Mouse (Mus musculus) telencephalon, adult 2 months (tissue): ENCODE results near the gene Grid2.
A peak's percentile ranks its signal among the peaks of the same experiment; 100 is the strongest.
"Not testable (repeated sequence)": the region's sequence is repeated elsewhere in the genome, so short reads cannot be mapped to it uniquely, and the experiment has no call there.

Experiments used
- DNase-seq: peaks from one replicate; pipeline ENCODE4 v3.0.0-alpha.2; 2011; ENCODE audit warnings: low read depth, low spot score

The Grid2 gene

GRCm38 (mm10) chr6:63255826-63256555, at the start of gene Grid2:
Grid2 (plus strand) TSS chr6:63255876.
- DNase-seq = no peak

GRCm38 (mm10) chr6:63250738-63251137, 4.9 kb upstream of the Grid2 start:
- DNase-seq = no peak

GRCm38 (mm10) chr6:63256556-63257405, 1.1 kb downstream of the Grid2 start:
- DNase-seq = no peak

DNA sequence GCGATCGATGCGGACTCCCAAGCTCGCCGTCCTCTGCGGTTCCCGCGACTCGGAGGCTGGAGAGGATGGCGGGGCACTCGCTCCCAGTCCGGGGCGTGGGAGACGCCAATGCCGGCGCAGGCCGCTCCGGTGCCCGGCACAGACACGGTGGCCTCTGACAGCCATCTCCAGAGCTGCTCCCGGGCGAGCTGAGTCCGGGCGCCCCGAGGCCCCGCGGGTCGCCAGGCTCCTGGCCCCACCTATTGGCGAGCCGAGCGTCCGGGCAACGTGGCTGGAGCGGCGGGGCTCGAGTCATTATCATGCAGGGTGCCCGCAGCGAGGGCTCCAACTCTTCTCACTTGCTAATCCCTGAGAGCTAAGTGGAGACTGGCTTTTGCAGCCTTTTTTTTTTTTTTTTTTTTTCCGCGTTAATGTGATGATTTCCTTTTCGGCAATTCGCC, 1.8 kb downstream of the Grid2 start:
- no peak for DNase-seq

GRCm38 (mm10) chr6:63257876-63258275, 2.2 kb downstream of the Grid2 start:
- DNase-seq = no peak

DNA sequence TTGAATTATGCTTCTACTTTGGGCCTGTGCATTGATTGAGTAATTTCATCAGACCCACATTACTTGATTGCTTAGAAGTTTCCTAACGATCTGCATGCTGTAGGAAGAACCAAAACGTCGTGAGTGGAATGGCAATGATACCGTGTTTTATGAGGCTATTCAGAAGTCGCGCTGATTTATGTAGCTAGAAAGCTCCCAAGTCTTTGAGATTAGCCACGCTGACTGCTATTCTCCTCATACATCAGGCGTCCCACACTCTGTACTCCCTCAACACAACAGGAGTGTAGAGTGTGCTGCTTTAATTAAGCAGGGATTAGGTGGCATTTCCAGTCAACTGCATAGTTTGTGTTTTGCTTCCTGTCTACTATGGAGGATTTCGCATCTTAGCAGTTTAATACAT, 4.1 kb downstream of the Grid2 start:
- DNase-seq = no peak

DNA sequence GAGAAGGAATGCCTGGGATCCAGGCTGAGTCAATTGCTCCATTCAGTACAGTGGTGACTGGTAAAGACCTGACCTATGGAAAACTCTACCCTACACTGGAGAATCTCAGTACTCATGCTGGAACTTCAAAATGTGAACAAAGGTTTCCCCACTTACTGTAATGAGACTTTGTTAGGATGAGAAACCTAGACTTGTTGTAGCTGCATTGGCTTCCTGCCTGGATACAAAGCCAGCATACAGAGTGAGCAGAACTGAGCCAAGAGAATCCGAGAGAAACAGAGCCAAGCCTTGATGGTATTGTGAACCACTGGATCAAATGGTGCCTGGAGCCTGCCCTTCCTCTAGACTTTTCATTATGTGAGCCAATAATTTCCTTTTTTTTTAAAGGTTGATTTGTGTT, 28.7 kb downstream of the Grid2 start:
- peak; percentile 44 for DNase-seq

DNA sequence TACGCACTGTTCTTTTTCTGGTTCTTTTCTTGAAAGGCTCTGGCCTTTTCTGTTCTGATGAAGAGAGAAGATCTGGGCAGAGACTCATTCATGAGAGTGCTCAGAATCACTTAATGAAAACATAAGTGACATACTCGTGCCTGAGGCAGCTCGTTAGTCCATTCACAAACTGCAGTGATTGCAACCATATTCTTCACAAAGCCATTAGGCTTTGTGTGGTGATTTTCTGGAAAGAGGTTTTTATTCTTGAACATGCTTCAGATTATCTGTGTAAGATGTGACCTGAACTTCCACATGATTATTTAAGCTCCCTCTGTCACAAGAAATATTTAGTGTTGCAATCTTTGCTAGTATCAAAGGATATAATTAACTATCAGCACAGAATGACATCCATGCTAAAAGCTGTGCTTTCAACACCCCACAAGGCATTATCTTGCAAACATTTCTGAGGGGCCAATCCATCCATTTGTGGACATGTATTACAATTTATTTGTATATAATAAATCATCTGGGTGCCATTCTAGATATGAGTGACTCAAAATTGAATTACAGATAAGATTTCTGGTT, 86.8 kb downstream of the Grid2 start:
- no peak for DNase-seq

DNA sequence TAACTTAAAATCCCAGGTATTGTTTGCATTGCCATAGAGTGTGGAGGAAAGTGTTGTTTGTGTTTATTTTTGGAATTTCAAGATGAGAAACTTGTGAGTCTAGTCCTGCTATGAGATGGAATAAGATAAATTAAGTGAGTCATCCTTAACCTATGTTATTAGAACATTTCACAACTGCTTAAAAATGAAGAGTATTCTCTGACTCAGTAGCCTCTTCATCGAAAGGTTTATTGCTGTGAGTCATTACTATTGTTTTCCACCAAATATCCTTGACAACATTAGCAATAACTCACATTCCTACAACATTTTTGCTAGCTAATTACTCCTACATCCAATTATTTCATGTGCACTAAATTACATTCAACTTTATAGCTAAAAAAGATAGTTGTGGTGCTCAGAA, 91.3 kb downstream of the Grid2 start:
- no peak for DNase-seq

DNA sequence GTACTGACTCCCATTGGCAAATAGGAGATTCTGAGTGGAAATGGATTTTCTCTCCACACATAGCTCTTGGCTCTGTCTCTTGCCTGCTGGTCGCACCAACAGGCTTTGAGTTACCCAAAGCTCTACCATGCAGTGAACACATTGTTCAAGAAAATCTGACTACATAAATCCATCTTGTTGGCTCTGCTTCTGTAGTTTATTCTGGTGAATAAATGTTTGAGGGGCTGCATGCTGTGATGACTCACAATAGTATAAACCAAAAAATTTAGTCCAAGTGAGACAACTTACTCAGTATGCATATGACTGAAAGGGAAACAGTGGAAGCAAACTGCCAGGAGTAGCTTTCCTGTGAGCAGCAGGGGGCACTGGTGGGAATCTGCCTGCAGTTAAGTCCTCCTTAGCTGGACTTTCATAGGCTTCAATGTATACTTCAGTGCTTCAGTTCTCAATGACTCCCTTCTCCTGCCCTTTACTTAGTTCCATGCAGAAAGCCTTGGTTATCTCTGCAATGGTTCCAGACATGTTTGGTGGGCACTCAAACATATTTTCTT, 125.5 kb downstream of the Grid2 start:
- DNase-seq = no peak

DNA sequence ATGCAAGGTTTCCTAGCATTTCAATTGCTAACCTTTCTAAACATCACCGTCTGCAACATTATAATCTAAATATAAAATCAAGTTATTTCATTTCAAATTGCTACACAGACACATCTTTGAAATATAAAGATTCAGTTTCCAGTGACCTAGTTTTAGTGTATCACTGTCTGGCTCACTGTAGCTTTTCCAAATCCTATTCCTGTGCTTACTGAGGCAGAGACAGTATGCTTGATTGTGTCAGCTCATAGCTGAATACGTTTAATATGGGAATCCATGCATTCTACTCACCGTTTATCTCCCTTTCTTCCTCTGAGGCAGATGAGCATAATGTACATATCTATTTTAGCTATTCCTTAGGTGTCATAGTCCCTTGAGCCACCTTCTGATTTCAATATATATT, 146.0 kb downstream of the Grid2 start:
- peak; percentile 10 for DNase-seq

DNA sequence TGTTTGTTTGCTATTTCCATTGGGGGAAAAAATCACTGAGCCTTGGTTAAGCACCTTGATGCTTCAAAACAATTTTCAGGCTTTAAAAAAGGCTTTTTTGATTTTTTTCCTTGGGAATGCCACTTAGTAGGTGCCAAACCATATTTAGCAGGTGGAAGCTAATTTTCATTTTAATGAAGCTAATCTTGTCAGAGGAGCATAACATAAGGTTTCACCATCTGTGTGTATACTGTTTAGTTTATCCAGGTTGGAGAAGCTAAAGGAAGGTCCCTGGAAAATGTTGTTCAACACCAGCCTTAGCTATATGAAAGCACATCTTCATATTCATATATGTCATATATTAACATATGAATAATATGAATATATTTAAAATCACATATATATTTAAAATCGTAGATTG, 161.9 kb downstream of the Grid2 start:
- DNase-seq = no peak

GRCm38 (mm10) chr6:63432751-63433150, 177.1 kb downstream of the Grid2 start:
- DNase-seq = no peak

- DNase-seq = no peak
These were observed 192.5 kb downstream of the Grid2 start for GRCm38 (mm10) chr6:63448175-63448574.

DNA sequence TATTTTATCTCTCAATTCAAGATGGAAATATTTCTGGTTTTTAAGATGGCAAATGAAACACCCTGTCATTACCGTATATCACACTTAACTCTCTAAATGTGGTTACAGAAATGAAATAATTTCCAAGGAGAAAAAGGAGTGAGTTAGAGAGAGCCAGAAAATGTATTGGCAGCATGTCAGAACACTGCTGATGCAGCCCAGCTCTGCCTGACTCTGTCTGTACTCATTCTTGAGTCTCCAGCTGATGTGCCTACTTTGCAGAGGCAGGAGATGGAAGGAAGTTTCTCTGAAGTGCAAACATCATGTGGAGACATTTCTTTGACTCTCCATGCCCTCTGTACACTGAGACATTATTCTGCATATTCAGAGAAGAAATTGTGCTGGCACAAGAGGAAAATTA, 226.5 kb downstream of the Grid2 start:
- peak; percentile 22 for DNase-seq

DNA sequence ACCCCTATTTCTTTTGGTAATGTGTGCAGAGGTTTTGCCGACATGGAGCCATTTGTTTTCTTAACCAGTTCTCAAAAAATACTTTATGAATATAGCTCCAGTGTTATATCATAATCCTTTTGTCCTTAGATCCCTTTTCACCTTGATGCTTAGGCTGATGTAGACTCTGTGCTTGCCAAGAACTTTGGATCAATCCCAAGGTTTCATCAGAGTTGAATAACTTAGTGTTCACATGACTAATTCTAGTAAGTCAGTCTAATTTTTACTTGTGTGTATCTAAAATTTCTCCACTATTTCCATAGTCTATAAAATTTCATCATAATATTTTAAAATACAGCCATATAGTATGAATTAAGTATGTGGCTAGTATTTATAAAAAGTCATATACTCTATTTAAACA, 259.3 kb downstream of the Grid2 start:
- no peak for DNase-seq

- DNase-seq = no peak
These were observed 260.3 kb downstream of the Grid2 start for GRCm38 (mm10) chr6:63515957-63516356.

DNA sequence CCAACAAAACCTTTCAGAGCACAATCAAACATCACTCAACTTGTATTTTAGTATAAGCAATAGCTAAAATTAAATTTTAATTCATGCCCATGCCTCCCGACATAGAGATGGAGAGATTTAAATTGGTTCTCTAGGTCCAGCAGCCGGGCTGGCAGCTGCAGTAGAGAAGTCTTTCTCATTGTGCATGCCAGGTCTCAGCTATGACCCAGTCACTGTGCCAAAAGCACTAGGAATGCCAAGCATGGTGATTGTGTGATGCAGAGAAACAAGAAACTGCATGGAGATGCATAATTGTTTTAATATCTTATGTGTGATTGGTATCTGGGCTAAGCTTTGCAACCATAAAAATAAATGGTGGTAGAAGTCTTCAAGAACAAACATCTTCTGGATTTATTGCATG, 276.1 kb downstream of the Grid2 start:
- no peak for DNase-seq

GRCm38 (mm10) chr6:63532901-63533300, 277.2 kb downstream of the Grid2 start:
- DNase-seq = no peak

- no peak for DNase-seq
These were observed 292.1 kb downstream of the Grid2 start for GRCm38 (mm10) chr6:63547741-63548140.

DNA sequence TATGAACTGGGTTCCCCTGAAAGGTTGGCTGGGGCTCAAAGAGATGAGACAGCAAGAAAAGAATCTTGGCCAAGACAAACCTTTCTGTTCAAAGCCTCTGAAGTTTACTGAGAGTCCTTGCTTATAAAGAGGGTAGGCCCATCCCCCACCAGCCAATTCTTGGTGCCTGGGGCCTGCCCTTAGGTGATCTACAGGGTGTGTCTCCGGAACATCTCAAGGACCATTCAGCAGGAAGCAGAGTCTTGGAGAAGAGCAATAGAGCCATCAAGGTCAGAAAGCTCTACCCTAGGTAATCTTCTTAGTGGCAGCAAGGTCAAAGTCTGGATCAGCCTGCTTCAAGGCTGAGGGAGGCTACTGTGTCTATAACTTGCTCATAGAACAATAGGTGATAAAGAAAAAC, 313.1 kb downstream of the Grid2 start:
- not testable (repeated sequence) for DNase-seq

- DNase-seq = no peak
These were observed 335.0 kb downstream of the Grid2 start for GRCm38 (mm10) chr6:63590681-63591080.
